Mouse (Mus musculus) cortical plate, adult 2 months (tissue): ENCODE results near the gene Ccdc7a.

Experiments
- CTCF ChIP-seq: fragments of 200-500 bp; IDR thresholded peaks from 2 replicates; pipeline ENCODE4 v1.5.1; 2011; ENCODE audit warnings: mild to moderate bottlenecking, control low read depth, low read length; ENCODE audit not compliant: insufficient read depth; ENCODE audit errors: extremely low read depth
- POLR2A ChIP-seq: fragments of 200-500 bp; IDR thresholded peaks from 2 replicates; pipeline ENCODE4 v1.6.1; 2011; ENCODE audit warnings: mild to moderate bottlenecking, low read length, control low read depth; ENCODE audit not compliant: insufficient read depth; ENCODE audit errors: extremely low read depth

- TF ChIP-seq CTCF (no peak), POLR2A (no peak)
These were observed 380.5 kb downstream of the Ccdc7a start for GRCm38 (mm10) chr8:128684609-128685506.
